Mouse (Mus musculus) olfactory bulb, adult 2 months (tissue): ENCODE data around the gene Psma7. TPM values are rescaled to one million over a fixed set of nuclear protein-coding genes. Genes with fewer than 3 reads are reported as not detected.

Experiments used
- H3K27ac ChIP-seq: fragments of 200-500 bp; 2 replicates; pipeline ENCODE4 v1.5.1; 2012; ENCODE audit warnings: low read depth, low read length; ENCODE audit not compliant: insufficient read depth
- H3K4me1 ChIP-seq: fragments of 200-500 bp; 2 replicates; pipeline ENCODE4 v1.6.1; 2012; ENCODE audit warnings: low read length; ENCODE audit not compliant: control insufficient read depth, insufficient read depth
- H3K4me3 ChIP-seq: fragments of 200-500 bp; 2 replicates; pipeline ENCODE4 v1.5.1; 2012; ENCODE audit warnings: mild to moderate bottlenecking, low read depth, low read length, moderate library complexity; ENCODE audit not compliant: insufficient read depth
- CTCF ChIP-seq: fragments of 200-500 bp; IDR thresholded peaks from 2 replicates; pipeline ENCODE4 v1.5.1; 2012; ENCODE audit warnings: low read depth, mild to moderate bottlenecking, low read length, moderate library complexity; ENCODE audit not compliant: insufficient read depth
- POLR2A ChIP-seq: fragments of 200-500 bp; IDR thresholded peaks from 2 replicates; pipeline ENCODE4 v1.6.1; 2012; ENCODE audit warnings: mild to moderate bottlenecking, low read depth, low read length, moderate library complexity; ENCODE audit not compliant: insufficient read depth
- WGBS: fragments of 180-500 bp; shearing (Covaris S2); methylation state at CpG from one replicate; pipeline ENCODE4 v1.1.7; 2018; 5-methylcytosine and 5-hydroxymethylcytosine counted together
- polyA plus RNA-seq: library from polyadenylated mRNA; stranded (reverse); fragments of >200 nt; gene quantifications from 2 replicates; pipeline ENCODE4 v1.2.4, GENCODE M21; 2012; ENCODE audit warnings: low replicate concordance; ENCODE audit not compliant: missing spikeins, insufficient read depth, insufficient read length

Gene Psma7
- polyA plus RNA-seq, 1 experiment = not detected

- H3K4me1 ChIP-seq = no peaks in the 10 kb centered on the region
- WGBS = 67% methylated on average over 4 of the region's 4 CpGs
- TF ChIP-seq POLR2A (no peak), CTCF (no peak)
- no peak overlapping the region for H3K4me3 ChIP-seq
- no peak overlapping the region for H3K27ac ChIP-seq
These were observed 24.6 kb downstream of the Psma7 start for GRCm38 (mm10) chr2:180017632-180018031.

DNA sequence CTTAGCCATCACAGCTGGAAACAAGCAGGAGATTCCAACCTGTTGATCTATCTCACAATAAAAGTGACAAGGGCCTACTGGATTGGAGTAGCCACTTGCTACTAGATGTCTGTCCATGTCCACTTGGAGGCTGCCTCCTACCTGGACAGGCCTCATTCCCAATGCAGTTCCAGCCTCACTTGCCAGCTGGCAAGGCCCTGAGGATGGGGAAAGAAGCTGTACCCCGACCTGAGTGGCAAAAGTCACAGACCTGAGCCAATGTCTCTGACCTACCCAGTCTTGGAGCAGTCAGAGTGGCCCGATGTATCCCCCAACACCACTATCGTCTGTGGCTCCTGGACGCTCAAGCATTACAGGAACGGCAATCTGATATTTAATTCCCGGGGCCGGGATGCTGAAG is 28.5 kb downstream of the Psma7 start:
- 94% methylated on average over 7 of the region's 7 CpGs for WGBS
- Histone ChIP-seq H3K27ac (no peak overlapping the region), H3K4me1 (no peaks in the 10 kb centered on the region), H3K4me3 (no peak overlapping the region)
- TF ChIP-seq POLR2A (no peak), CTCF (no peak)

- WGBS = 84% methylated on average over 6 of the region's 6 CpGs
- TF ChIP-seq POLR2A (no peak), CTCF (no peak)
- Histone ChIP-seq H3K4me3 (no peak overlapping the region), H3K4me1 (no peaks in the 10 kb centered on the region), H3K27ac (no peak overlapping the region)
These were observed 30.9 kb downstream of the Psma7 start for GRCm38 (mm10) chr2:180011370-180011769.

GRCm38 (mm10) chr2:180010686-180011085 is 31.5 kb downstream of the Psma7 start:
- Histone ChIP-seq H3K4me3 (no peak overlapping the region), H3K4me1 (no peaks in the 10 kb centered on the region), H3K27ac (no peak overlapping the region)
- no peak for TF ChIP-seq CTCF
- TF ChIP-seq POLR2A = no peak
- 94% methylated on average over 7 of the region's 7 CpGs for WGBS

DNA sequence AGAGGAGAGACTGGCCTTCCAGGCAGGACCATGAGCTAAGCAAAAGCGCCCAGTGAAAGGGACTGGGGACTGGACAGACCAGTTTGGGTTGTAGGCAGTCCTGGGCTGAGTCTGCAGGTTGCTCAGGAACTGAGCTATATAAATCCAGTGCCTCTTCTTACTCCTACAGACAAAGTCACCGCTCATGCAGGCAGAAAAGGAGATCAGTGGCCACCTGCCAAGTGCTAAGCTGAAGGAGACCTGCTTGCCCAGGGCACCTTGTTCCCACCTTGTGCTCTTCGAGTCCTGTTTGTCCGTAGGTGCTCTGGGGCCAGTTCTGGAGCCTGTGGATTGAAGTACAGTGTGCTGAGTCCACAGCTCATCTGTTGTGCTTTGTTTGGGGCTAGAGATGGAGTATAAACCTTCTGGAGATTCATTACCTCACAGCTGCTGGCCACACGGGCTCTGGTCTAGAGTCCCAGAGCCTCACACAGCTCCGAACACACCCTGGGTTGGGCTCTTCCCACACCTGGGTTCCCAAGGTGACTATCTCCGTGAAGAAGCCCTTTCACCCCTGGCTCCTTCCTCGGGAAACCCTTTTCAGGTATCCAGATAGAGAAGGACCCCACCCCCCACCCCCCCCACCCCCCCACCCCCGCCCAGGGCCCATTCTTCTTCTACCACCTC is 35.7 kb downstream of the Psma7 start:
- H3K4me3 ChIP-seq = no peak overlapping the region
- no peak for TF ChIP-seq CTCF
- no peak for TF ChIP-seq POLR2A
- no peak overlapping the region for H3K27ac ChIP-seq
- H3K4me1 ChIP-seq = no peaks in the 10 kb centered on the region
- whole genome bisulfite sequencing = 52% methylated on average over 8 of the region's 9 CpGs

DNA sequence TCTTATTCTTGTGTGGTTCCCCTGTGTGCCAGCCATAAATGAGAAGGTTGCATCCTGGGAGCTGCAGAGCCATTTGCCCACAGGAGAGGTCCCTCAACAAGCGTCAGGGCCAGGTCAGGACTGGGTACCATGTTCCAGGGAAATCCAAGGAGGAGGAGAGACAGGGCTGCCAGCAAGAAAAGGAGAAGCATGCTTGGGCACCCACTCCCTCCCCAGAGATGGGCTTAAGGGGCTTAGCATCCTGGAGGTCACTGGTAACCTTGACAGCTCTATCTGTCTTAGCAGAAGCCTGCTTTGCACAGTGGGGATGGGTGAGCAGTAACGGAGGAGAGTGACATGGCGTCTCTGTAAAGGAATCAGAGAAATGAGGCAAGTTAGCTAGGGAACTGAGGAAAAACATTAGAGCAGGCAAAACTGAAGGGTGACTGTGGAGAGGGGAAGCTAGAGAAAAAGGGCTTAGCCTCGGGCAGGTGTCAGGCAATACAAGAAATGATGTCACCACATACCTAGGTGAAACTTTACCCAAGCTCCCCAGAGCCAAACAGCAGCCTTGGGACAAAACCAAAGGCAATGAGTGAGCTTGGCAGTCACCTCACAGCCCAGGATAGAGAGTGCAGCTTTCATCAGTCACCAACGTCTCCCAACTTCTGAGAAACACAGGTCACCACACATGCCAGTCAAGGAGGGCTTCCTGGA is 36.4 kb downstream of the Psma7 start:
- Histone ChIP-seq H3K4me1 (no peaks in the 10 kb centered on the region), H3K4me3 (no peak overlapping the region), H3K27ac (no peak overlapping the region)
- no peak for TF ChIP-seq POLR2A
- no peak for TF ChIP-seq CTCF
- 65% methylated on average over 5 of the region's 5 CpGs for WGBS

GRCm38 (mm10) chr2:180001635-180002034 is 40.6 kb downstream of the Psma7 start:
- 96% methylated on average over 9 of the region's 9 CpGs for WGBS

DNA sequence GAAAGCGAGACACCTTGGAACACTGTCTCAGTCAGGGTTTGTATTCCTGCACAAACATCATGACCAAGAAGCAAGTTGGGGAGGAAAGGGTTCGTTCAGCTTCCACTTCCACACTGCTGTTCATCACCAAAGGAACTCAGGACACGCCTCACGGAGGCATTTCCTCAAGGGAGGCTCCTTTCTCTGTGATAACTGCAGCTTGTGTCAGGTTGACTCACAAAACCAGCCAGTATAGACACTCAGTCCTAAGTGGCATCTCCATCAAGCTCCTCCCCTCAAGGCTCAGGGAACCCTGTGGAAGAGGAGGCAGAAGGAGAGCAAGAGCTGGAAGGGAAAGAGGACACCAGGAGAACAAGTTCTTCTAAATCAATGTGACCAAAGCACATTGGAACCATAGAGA is 43.8 kb downstream of the Psma7 start:
- TF ChIP-seq CTCF (no peak), POLR2A (no peak)
- 80% methylated on average over 4 of the region's 4 CpGs for WGBS
- H3K4me1 ChIP-seq = no peaks in the 10 kb centered on the region
- no peak overlapping the region for H3K27ac ChIP-seq
- no peak overlapping the region for H3K4me3 ChIP-seq

More at GRCm38 (mm10) chr2:180001635-180002034, 40.6 kb downstream of the Psma7 start:
- H3K4me1 ChIP-seq = no peaks in the 10 kb centered on the region
- TF ChIP-seq CTCF (no peak), POLR2A (no peak)
- H3K27ac ChIP-seq = no peak overlapping the region
- H3K4me3 ChIP-seq = no peak overlapping the region

DNA sequence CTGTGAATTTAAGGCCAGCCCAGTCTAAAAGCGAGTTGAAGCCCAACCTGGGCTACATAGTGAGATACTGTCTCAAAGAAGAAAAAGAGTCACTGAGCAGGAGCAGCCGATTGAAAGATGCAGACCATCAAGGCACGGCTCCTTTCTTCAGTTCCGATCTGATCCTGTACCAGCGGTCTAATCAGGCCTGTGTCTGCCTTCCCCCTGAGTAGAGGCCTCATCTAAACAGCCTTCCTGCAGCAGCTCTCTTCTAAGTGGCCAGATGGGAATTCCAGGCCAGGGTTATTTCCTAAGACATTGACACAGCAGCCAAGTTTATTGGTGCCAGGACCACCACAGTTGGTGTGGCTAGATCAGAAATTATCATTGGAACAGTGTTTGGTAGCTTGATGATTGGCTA is 49.2 kb downstream of the Psma7 start:
- H3K4me1 ChIP-seq = no peaks in the 10 kb centered on the region
- 89% methylated on average over 5 of the region's 5 CpGs for WGBS
- TF ChIP-seq POLR2A (no peak), CTCF (no peak)
- H3K4me3 ChIP-seq = no peak overlapping the region
- no peak overlapping the region for H3K27ac ChIP-seq
